8 mouse cellular contexts compared by ENCODE assay signal in genomic region chr11:55097463-55098188, GRCm38 (mm10). TPM values are rescaled to one million over a fixed set of nuclear protein-coding genes. Genes with fewer than 3 reads are reported as not detected.
A peak's percentile ranks its signal among the peaks of the same experiment; 100 is the strongest.
DNase-seq lines count a peak whose midpoint lies in the region; ATAC-seq lines count a peak whose summit lies in the region.

Gene Gm2a, plus strand, starts transcription at chr11:55098115.

- 3% methylated on average over 45 of the region's 45 CpGs for WGBS in hindbrain, embryonic 12.5 days

- H3K4me3 ChIP-seq in hindbrain, embryonic 12.5 days, result peak within 1 kb of the TSS; percentile 46

- H3K36me3 ChIP-seq in hindbrain, embryonic 12.5 days, result no peaks in the 10 kb centered on the region

- H3K27me3 ChIP-seq in hindbrain, embryonic 12.5 days, result no peaks in the 10 kb centered on the region

- peak within 1 kb of the TSS; percentile 64 for H3K4me2 ChIP-seq in hindbrain, embryonic 12.5 days (replicated peaks)

- H3K27ac ChIP-seq in hindbrain, embryonic 12.5 days, result peak within 1 kb of the TSS; percentile 35

- H3K9ac ChIP-seq in hindbrain, embryonic 12.5 days, result peak within 1 kb of the TSS; percentile 61

- H3K4me1 ChIP-seq in hindbrain, embryonic 12.5 days, result peaks cover 12% of the 10 kb centered on the region

- H3K9me3 ChIP-seq in hindbrain, embryonic 12.5 days (replicated peaks), result no peaks in the 10 kb centered on the region

- peak; percentile 95 for ATAC-seq in hindbrain, embryonic 12.5 days (ENCODE audit: low FRiP score)

- peak; percentile 93 for DNase-seq in NIH3T3 (ENCODE audit: low read depth)
- DNase-seq in cerebellum, postnatal 10 days, result peak; percentile 96 to 98
- DNase-seq in frontal cortex, postnatal 10 days (ENCODE audit: low spot score in 2 of 2), result peak; percentile 89 to 92
- peak; percentile 91 to 95 for DNase-seq in layer of hippocampus, postnatal 14 days (ENCODE audit: low spot score in 2 of 2)
- DNase-seq in lung, postnatal 14 days, result peak; percentile 95
- DNase-seq in retina, adult 2 months (ENCODE audit: low read depth, low spot score), result peak; percentile 95
- DNase-seq in thymus, postnatal 36 days, result peak; percentile 94 to 96

RNA-seq across cellular contexts. Expression of gene Gm2a, which starts in this region (rescaled TPM):
- polyA plus RNA-seq in hindbrain, embryonic 12.5 days (2016; fragmentation: Nextera tagmentation; extraction: Ambion mirVana), result 15.4 and 15.5 TPM in 2 replicates
- 10 to 100 TPM; 53.7 to 58.5 TPM for total RNA-seq in layer of hippocampus, postnatal 14 days (2021)

Comparison
In these comparisons a context has a peak if more than half of its experiments do, and no peak if none do; other contexts are left out.
1. Peak in every context shown above with its lines: DNase-seq, ATAC-seq, H3K4me3 ChIP-seq and H3K27ac ChIP-seq.